Mouse (Mus musculus) C2C12 (cell line): ENCODE data around the gene Acot11.

Experiments used
- CTCF ChIP-seq: IDR thresholded peaks from one replicate; pipeline ENCODE4 v1.5.1; 2011; ENCODE audit not compliant: control insufficient read depth, insufficient read depth, insufficient read length
- MAX ChIP-seq: IDR thresholded peaks from one replicate; pipeline ENCODE4 v1.6.1; 2011; ENCODE audit warnings: mild to moderate bottlenecking, control low read depth

- TF ChIP-seq CTCF: no peak
- TF ChIP-seq MAX: no peak
These were observed 10.6 kb downstream of the Acot11 start for GRCm38 (mm10) chr4:106794247-106794646.
